Mouse (Mus musculus) embryo, embryonic 10.5 days (tissue): Measurements from ENCODE around the gene Glipr2.

ENCODE experiments used
- DNase-seq: peaks from one replicate; pipeline ENCODE4 v3.0.0-alpha.2; 2015; ENCODE audit warnings: low spot score

The Glipr2 gene

DNA sequence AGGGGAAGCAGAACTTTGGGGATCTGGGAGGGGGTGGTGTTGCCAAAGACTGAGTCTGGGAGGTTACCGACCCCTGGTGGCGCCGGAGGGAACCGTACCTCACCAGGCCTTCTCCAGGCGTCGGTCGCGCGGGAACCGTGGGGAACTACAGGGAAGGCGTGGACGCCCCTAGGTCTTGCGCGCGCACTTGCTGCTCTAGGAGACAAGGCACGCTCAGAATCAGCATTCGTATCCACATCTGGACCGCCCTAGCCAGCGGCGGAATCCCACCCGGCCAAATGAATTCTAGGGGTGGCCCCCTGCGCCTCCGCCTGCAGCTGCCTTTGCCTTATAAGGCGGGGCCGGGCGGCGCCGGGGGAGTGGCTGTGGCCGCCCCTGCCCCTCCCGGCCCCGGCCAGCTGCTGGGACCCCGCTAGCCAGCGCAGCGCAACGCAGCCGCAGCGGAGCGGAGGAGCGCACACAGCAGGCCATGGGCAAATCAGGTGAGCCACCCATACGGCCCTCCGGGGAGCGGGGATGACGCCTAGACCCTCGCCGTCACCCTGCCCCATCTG is at the start of gene Glipr2:
Gene Glipr2 (plus strand): TSS at position 110 of the 554 bp plus-strand sequence.
- DNase-seq = peak; percentile 94

GRCm38 (mm10) chr4:43918221-43918620 is 39.0 kb upstream of the Glipr2 start:
- no peak for DNase-seq

GRCm38 (mm10) chr4:43920602-43921001 is 36.6 kb upstream of the Glipr2 start:
- no peak for DNase-seq

DNA sequence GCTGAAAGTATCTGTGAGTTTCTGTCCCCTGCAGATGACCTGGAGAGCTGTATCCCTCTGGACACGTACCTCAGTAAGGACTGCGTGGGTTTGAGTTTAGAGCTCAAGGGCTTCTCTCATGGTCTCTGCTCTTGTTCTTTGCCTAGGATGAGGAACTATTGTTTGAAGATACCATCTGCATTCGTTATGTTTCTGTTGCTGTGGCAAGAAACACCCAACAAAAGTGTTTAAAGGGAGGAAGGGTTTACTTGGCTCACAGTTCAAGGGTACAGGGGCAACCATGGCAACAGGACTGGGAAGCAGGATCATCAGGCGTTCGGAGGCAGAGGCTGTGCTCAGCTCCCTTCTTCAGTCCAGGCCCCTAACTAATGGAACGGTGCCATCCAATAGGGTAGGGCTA is 32.1 kb upstream of the Glipr2 start:
- no peak for DNase-seq

GRCm38 (mm10) chr4:43925779-43926178 is 31.4 kb upstream of the Glipr2 start:
- peak; percentile 93 for DNase-seq

- DNase-seq = peak; percentile 28
These were observed 29.4 kb upstream of the Glipr2 start for GRCm38 (mm10) chr4:43927826-43928225.

DNA sequence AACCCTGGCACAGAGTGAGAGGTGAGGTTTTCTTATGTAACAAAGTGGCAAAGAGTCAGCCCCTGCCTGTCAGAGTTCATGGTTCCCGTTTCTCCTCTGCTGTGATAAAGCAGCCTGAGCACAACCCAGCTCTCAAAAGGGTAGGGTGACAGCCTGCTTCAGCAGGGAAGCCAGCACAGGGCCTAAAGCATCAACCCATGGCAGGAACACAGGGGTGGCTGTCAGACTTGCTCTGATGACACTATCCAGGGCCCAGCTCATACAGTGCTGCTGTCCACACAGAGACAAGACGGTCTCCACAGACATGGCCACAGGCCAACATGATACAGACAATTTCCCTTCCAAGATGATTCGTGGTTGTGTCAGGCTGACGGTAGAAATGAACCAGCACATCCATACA is 25.3 kb upstream of the Glipr2 start:
- DNase-seq = no peak

- no peak for DNase-seq
These were observed 21.0 kb upstream of the Glipr2 start for GRCm38 (mm10) chr4:43936186-43936585.

DNA sequence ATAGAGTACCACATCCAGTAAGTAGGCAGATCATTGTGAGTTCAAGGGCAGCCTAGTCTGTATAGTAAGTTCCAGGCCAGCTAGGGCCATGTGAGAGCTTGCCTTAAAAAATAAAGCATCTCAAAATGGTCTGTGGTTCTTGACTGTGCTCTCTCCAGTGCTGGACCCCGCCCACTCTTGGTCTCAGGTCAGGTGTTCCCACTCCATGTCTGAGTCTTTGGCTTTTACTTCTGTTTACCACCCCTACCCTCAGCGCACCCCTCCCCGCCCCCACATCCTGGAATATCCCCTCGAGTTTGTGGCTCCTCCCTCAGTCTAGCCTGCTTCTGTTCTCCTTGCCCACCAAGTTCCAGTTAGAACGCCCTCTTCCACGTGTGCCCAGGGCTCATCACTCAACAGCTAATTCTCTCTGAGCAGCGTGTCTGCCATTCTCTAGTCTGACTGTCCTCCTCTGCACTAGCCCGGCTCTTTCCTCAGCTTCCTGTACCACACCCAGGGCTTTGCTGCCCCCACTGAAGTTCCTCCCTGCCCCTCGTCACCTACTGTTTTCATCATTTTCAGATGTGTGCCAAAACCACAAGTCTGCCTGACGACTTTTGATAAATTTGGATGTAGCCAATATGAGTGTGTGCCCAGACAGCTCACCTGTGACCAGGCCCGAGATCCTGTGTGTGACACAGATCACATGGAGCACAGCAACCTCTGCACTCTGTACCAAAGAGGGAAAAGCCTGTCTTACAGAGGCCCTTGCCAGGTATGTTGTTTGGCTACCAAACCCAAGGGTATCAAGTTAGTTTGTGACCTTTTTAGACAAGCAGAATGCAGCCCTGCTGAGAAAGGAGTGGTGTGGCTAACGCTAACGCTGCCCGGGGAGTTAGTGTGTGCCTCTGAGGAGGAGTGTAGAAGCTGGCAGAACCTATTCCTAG is 20.2 kb upstream of the Glipr2 start:
- no peak for DNase-seq

DNA sequence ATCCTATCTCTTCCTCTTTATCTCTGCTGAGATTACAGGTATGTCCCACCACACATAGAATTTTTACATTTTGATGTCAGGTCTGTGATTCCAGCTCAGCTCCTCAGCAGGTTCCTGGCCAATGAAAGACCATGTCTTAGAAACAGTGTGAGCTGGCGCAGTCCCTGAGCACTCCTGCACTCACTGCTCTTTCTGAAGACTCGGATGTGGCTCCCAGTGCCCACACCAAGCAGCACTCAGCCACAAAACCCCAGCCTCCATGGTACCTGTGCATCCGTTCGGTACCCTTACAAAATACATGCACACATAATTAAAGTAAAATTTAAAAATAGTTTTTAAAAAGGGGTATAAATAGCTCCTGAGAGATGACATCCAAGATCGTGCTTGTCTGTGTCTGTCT is 15.9 kb upstream of the Glipr2 start:
- no peak for DNase-seq

- DNase-seq = no peak
These were observed 14.8 kb upstream of the Glipr2 start for GRCm38 (mm10) chr4:43942421-43942820.

- DNase-seq = no peak
These were observed 9.6 kb upstream of the Glipr2 start for GRCm38 (mm10) chr4:43947571-43947970.

- peak; percentile 82 for DNase-seq
These were observed 753 bp downstream of the Glipr2 start for GRCm38 (mm10) chr4:43957846-43958461.

DNA sequence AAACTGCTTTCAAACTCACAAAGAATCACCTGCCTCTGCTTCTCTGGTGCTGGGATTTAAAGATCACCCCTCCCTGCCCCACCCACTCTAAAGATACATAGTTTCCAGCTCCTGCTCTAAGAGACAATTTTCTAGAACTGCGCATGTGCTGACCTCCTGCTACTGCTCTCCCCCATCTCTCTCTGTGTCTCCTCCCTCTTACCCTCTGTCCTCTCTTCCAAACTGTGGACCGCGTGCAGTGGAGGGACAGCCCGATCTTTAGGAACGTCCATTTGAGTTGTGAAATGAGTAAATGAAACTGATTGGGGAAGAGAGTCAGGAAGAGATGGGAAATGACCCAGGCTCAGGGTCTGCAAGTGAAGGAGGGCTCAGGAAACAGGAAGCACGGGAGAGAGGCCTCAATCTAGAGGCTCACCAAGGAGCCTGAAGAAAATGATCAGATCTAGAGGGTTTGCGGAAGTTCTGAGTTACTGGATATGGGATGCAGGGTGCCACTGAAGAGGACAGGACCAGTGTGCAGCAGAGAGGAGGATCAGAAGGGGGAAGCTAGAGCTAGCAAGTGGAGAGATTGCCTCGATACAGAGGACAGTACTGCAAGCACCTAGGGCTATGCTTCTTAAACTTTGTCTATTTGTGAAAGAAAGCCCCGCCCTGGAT is 2.5 kb downstream of the Glipr2 start:
- no peak for DNase-seq

DNA sequence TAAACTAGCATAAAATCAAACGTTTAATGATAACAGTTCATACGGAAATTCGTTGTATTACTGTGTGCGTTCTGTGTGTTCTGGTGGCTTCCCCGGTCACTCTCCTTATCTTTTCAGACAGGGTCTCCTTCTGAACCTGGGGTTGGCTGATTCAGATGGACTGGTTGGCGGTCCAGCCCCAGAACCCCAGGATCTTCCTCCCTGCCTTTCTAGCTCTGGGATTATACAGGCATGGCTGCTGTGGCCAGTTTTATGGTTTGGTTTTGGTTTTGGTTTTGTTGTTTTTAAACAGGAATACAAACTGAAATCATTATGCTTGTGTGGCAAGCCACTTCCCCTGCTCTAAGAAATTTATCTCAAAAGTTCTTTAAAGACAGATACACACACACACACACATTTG is 3.0 kb downstream of the Glipr2 start:
- no peak for DNase-seq

DNA sequence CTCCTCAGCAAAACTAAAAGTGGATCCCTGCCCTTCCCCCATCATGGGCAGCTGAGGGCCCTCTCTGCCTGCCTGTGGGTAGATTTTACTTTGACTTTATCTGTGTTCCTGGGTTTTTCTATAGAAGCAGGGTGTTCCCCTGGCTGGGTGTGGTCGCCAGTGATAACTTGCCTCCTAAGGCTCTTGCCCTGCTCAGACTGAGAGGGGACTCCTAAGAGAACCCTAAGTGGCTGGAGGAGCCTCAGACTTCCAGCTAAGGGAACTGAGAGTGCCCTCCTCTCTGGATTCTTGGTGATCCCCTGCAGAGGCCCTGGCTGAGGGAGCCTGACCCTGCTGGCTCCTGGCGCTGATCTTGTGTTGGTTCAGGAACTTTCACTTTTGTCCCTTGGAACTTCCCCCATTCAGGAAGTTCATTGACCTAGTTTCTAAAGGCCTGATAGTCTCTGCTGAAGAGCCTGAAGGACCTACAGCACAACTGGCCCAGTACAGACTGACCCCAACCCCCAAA is 7.2 kb downstream of the Glipr2 start:
- no peak for DNase-seq

- no peak for DNase-seq
These were observed 7.9 kb downstream of the Glipr2 start for GRCm38 (mm10) chr4:43964951-43965684.

DNA sequence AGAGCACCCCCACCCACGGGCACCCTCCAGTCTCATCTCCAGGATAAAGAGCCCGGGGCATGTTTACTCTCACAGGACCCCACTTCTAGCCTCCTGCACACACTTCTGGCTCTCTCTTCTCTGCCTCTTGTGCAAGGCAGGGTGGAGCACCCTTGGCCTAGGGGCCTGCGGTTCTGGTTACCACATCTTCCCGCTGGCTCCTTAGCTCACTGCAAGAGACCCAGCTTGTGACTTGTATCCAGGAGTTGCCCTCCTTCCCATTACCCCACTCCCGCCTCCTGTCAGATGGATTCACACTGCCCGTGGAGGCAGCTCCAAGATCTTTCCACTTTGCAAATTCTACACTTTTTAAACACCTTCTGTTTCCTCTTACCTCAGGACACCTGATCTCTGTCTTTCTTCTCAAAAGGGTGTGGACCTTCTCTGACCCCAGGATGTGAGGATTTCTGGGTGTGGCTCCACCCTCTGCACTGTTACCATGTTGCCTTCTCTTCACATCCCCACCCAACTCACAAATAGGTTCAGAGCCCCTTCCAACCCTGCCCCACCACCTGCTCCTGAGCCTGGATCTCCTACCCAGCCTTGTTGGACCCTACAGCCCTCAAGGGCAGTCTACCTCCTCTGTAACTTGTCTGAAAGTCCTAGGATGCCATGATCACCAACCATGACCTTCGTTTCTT is 8.8 kb downstream of the Glipr2 start:
- DNase-seq = no peak

GRCm38 (mm10) chr4:43968650-43969049 is 11.4 kb downstream of the Glipr2 start:
- no peak for DNase-seq

- peak; percentile 58 for DNase-seq
These were observed 12.2 kb downstream of the Glipr2 start for GRCm38 (mm10) chr4:43969373-43969772.
